Mouse (Mus musculus): ENCODE measurements around the gene Cldn18. TPM values are rescaled to one million over a fixed set of nuclear protein-coding genes. Genes with fewer than 3 reads are reported as not detected.

Gene Cldn18
- polyA plus RNA-seq, 1 experiment from 2014 or later: not detected

- peak; percentile 45; the same call in 1 of the 2 replicates for ATAC-seq (ENCODE audit: low FRiP score, low TSS enrichment)
- H3K36me3 ChIP-seq (ENCODE audit: control insufficient read depth, insufficient read depth, low read length): peaks cover 61% of the 10 kb centered on the region
- WGBS: 93% methylated on average over 10 of the region's 10 CpGs
Observed at GRCm38 (mm10) chr9:99662887-99663286, 54.2 kb downstream of the Cldn18 start.

DNA sequence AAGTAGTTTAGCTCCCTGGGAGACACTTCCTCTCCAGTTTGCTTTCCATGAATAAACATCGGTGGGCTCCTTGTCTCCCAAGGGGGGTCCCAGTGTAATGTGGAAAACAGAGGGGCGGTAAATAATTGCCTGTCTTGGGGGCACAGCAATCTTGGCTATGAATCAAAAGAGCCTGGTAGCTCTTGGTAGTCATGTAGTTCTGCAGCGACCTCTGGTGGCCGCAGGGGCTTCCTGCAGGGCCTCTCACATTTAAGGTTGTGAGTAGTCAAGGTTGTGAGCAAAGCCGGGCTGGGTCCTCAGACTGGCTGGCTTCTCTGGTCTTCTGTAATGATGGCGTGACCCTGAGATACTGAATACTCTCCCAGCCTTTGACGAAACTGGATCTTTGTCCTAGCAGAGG is 54.7 kb downstream of the Cldn18 start:
- no peak overlapping the region for H3K27ac ChIP-seq (ENCODE audit: low read depth, low read length)

More at GRCm38 (mm10) chr9:99662887-99663286, 54.2 kb downstream of the Cldn18 start:
- H3K27ac ChIP-seq (ENCODE audit: low read depth, low read length): no peak overlapping the region
- H3K4me2 ChIP-seq (replicated peaks; ENCODE audit: low read depth, low read length): no peak overlapping the region
- no peak overlapping the region for H3K9ac ChIP-seq (ENCODE audit: low read depth, low read length)
- H3K27me3 ChIP-seq (ENCODE audit: control insufficient read depth, insufficient read depth, low read length): no peaks in the 10 kb centered on the region
- H3K9me3 ChIP-seq (ENCODE audit: control insufficient read depth, low read length): no peaks in the 10 kb centered on the region
- H3K4me3 ChIP-seq (ENCODE audit: low read length): no peak overlapping the region
- no peaks in the 10 kb centered on the region for H3K4me1 ChIP-seq (ENCODE audit: control insufficient read depth, insufficient read depth, low read length)

DNA sequence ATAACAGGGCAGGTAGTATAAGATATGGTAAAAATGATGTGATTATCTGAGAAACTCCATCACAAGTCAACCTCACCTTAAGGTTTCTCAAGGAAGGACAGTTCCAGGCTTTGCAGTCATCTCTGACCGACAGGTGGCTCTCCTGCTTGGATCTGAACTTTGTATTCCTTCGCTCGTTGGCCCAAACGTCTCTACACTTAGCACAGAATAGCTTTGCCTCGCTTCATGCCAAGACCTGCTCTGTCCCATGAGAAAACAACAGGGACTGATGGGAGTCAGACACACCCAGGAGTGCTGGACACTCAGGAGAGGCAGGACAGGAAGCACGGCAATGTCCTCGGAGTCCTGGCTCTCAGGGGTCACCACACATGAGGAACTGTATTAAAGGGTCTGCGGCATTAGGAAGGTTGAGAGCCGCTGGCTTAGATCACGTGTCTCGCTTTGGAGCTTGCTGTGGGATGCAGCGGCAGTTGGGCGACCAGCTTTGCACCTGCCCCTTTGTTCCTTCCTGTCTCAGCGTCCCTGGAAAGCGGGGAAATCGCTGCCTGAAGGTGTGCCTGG is 55.4 kb downstream of the Cldn18 start:
- Histone ChIP-seq H3K9me3 (ENCODE audit: control insufficient read depth, low read length) (no peaks in the 10 kb centered on the region), H3K36me3 (ENCODE audit: control insufficient read depth, insufficient read depth, low read length) (peaks cover 56% of the 10 kb centered on the region), H3K27me3 (ENCODE audit: control insufficient read depth, insufficient read depth, low read length) (no peaks in the 10 kb centered on the region), H3K27ac (ENCODE audit: low read depth, low read length) (no peak overlapping the region), H3K4me2 (replicated peaks; ENCODE audit: low read depth, low read length) (no peak overlapping the region), H3K4me1 (ENCODE audit: control insufficient read depth, insufficient read depth, low read length) (no peaks in the 10 kb centered on the region), H3K9ac (ENCODE audit: low read depth, low read length) (no peak overlapping the region), H3K4me3 (ENCODE audit: low read length) (no peak overlapping the region)
- ATAC-seq (ENCODE audit: low FRiP score, low TSS enrichment): no peak
- WGBS: 65% methylated on average over 16 of the region's 16 CpGs

More for the DNA sequence above, 54.7 kb downstream of the Cldn18 start:
- H3K4me1 ChIP-seq (ENCODE audit: control insufficient read depth, insufficient read depth, low read length): no peaks in the 10 kb centered on the region
- H3K36me3 ChIP-seq (ENCODE audit: control insufficient read depth, insufficient read depth, low read length): peaks cover 57% of the 10 kb centered on the region
- no peak overlapping the region for H3K4me2 ChIP-seq (replicated peaks; ENCODE audit: low read depth, low read length)
- no peak overlapping the region for H3K9ac ChIP-seq (ENCODE audit: low read depth, low read length)
- H3K4me3 ChIP-seq (ENCODE audit: low read length): no peak overlapping the region
- ATAC-seq (ENCODE audit: low FRiP score, low TSS enrichment): peak; percentile 15
- 30% methylated on average over 7 of the region's 7 CpGs for WGBS
- no peaks in the 10 kb centered on the region for H3K9me3 ChIP-seq (ENCODE audit: control insufficient read depth, low read length)
- H3K27me3 ChIP-seq (ENCODE audit: control insufficient read depth, insufficient read depth, low read length): no peaks in the 10 kb centered on the region

GRCm38 (mm10) chr9:99660756-99661155 is 56.3 kb downstream of the Cldn18 start:
- no peak overlapping the region for H3K27ac ChIP-seq (ENCODE audit: low read depth, low read length)
- H3K4me3 ChIP-seq (ENCODE audit: low read length): no peak overlapping the region
- no peaks in the 10 kb centered on the region for H3K27me3 ChIP-seq (ENCODE audit: control insufficient read depth, insufficient read depth, low read length)
- no peaks in the 10 kb centered on the region for H3K9me3 ChIP-seq (ENCODE audit: control insufficient read depth, low read length)
- H3K4me1 ChIP-seq (ENCODE audit: control insufficient read depth, insufficient read depth, low read length): no peaks in the 10 kb centered on the region
- ATAC-seq (ENCODE audit: low FRiP score, low TSS enrichment): no peak
- H3K4me2 ChIP-seq (replicated peaks; ENCODE audit: low read depth, low read length): no peak overlapping the region
- H3K9ac ChIP-seq (ENCODE audit: low read depth, low read length): no peak overlapping the region
- 81% methylated on average over 10 of the region's 10 CpGs for WGBS
- H3K36me3 ChIP-seq (ENCODE audit: control insufficient read depth, insufficient read depth, low read length): peaks cover 60% of the 10 kb centered on the region

DNA sequence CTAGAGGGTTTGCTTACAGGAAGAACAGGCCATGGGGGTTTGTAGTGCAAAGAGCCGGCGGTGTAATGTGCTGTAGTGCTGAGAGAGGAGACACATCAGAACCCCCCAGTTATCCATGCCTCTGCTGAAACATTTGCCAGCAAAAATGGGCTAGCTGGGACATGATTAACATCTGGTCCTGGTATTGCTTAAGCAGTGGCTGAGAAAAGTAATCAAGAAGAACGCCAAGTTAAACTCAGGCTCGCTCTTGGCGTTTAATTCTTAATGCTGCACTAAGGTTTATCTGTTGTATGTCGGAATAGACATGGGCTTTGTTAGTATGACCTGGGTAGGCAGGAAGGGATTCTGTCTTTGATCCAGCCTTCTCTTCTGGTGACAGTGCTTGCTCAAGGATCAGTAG is 71.0 kb downstream of the Cldn18 start:
- H3K27me3 ChIP-seq (ENCODE audit: control insufficient read depth, insufficient read depth, low read length): no peaks in the 10 kb centered on the region
- no peak overlapping the region for H3K27ac ChIP-seq (ENCODE audit: low read depth, low read length)
- ATAC-seq (ENCODE audit: low FRiP score, low TSS enrichment): no peak
- peaks cover 81% of the 10 kb centered on the region for H3K36me3 ChIP-seq (ENCODE audit: control insufficient read depth, insufficient read depth, low read length)
- no peak overlapping the region for H3K9ac ChIP-seq (ENCODE audit: low read depth, low read length)
- H3K4me1 ChIP-seq (ENCODE audit: control insufficient read depth, insufficient read depth, low read length): no peaks in the 10 kb centered on the region
- H3K4me3 ChIP-seq (ENCODE audit: low read length): no peak overlapping the region
- H3K4me2 ChIP-seq (replicated peaks; ENCODE audit: low read depth, low read length): no peak overlapping the region
- no peaks in the 10 kb centered on the region for H3K9me3 ChIP-seq (ENCODE audit: control insufficient read depth, low read length)
- 95% methylated on average over 6 of the region's 6 CpGs for WGBS

DNA sequence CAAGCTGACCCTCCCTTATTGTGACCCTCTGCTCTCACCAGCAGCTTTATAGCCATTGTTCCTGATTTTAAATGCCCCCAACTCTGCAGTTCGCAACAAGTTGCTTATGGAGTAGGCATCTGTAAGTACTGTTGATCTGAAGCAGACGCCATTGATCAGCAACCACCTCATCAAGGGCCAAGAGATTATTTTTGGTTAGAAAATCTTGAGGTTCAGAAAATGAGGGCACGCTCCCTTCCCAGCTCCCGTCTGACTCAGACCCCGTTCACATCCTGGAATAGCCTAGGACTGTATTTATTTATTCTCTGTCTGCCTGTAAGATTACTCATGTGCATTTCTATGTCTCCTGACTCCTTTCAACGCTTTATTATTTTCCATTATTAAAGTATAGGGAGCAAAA is 71.7 kb downstream of the Cldn18 start:
- no peak for ATAC-seq (ENCODE audit: low FRiP score, low TSS enrichment)
- Histone ChIP-seq H3K36me3 (ENCODE audit: control insufficient read depth, insufficient read depth, low read length) (peaks cover 77% of the 10 kb centered on the region), H3K27ac (ENCODE audit: low read depth, low read length) (no peak overlapping the region), H3K4me3 (ENCODE audit: low read length) (no peak overlapping the region), H3K9me3 (ENCODE audit: control insufficient read depth, low read length) (no peaks in the 10 kb centered on the region), H3K27me3 (ENCODE audit: control insufficient read depth, insufficient read depth, low read length) (no peaks in the 10 kb centered on the region), H3K4me1 (ENCODE audit: control insufficient read depth, insufficient read depth, low read length) (no peaks in the 10 kb centered on the region), H3K9ac (ENCODE audit: low read depth, low read length) (no peak overlapping the region), H3K4me2 (replicated peaks; ENCODE audit: low read depth, low read length) (no peak overlapping the region)
- 86% methylated on average over 6 of the region's 6 CpGs for WGBS

- peaks cover 64% of the 10 kb centered on the region for H3K36me3 ChIP-seq (ENCODE audit: control insufficient read depth, insufficient read depth, low read length)
- H3K9me3 ChIP-seq (ENCODE audit: control insufficient read depth, low read length): no peaks in the 10 kb centered on the region
- no peak overlapping the region for H3K27ac ChIP-seq (ENCODE audit: low read depth, low read length)
- H3K4me3 ChIP-seq (ENCODE audit: low read length): no peak overlapping the region
- ATAC-seq (ENCODE audit: low FRiP score, low TSS enrichment): no peak
- no peak overlapping the region for H3K4me2 ChIP-seq (replicated peaks; ENCODE audit: low read depth, low read length)
- H3K9ac ChIP-seq (ENCODE audit: low read depth, low read length): no peak overlapping the region
- no peaks in the 10 kb centered on the region for H3K27me3 ChIP-seq (ENCODE audit: control insufficient read depth, insufficient read depth, low read length)
- WGBS: 83% methylated on average over 5 of the region's 5 CpGs
- H3K4me1 ChIP-seq (ENCODE audit: control insufficient read depth, insufficient read depth, low read length): no peaks in the 10 kb centered on the region
Observed at GRCm38 (mm10) chr9:99639957-99640356, 77.1 kb downstream of the Cldn18 start.

Other genes starting within 250 kb of the Cldn18 start
- 20.1 and 28.0 TPM in 2 replicates for gene Armc8, start 148.4 kb downstream of the Cldn18 start, polyA plus RNA-seq (2014; fragmentation: Nextera tagmentation; extraction: Ambion mirVana)
- gene Dbr1, start 141.5 kb downstream of the Cldn18 start, polyA plus RNA-seq (2014; fragmentation: Nextera tagmentation; extraction: Ambion mirVana): 24.7 and 28.6 TPM in 2 replicates
- 0.07 TPM in 1 of 2 replicates, not detected in the other for gene A4gnt, start 104.8 kb downstream of the Cldn18 start, polyA plus RNA-seq (2014; fragmentation: Nextera tagmentation; extraction: Ambion mirVana)
- gene Dzip1l, start 87.8 kb downstream of the Cldn18 start, polyA plus RNA-seq (2014; fragmentation: Nextera tagmentation; extraction: Ambion mirVana): 10.7 and 23.0 TPM in 2 replicates
- gene Sox14, start 158.9 kb upstream of the Cldn18 start, polyA plus RNA-seq (2014; fragmentation: Nextera tagmentation; extraction: Ambion mirVana): not detected in 2 replicates

Measured in kidney, embryonic 14.5 days (tissue).